Mouse (Mus musculus): ENCODE data around the gene Vps13d. TPM values are rescaled to one million over a fixed set of nuclear protein-coding genes. Genes with fewer than 3 reads are reported as not detected.

Gene Vps13d
- polyA plus RNA-seq, 1 experiment = 71.8 TPM

DNA sequence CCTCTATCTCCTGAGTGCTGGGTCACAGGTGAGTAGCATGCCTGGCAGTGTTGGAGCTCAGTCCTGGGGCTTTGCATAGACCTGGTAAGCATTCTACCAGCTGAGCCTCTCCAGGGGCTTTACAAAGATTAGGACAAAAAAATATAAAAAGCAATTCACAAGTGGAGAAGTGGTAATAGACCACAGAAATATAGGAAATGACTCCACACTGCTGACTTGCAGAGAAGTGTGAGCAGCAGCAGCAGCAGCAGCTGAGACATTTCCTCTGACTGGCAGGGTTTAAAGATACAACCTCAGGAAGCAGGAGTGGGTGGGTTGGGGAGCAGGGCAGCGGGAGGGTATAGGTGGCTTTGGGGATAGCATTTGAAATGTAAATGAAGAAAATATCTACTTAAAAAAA is 199.0 kb downstream of the Vps13d start:
- no peak overlapping the region for H3K27ac ChIP-seq (ENCODE audit: insufficient read depth, low read depth, low read length)
- no peak for TF ChIP-seq POLR2A (IDR thresholded peaks at IDR 0.05; ENCODE audit: insufficient read depth, low read depth, low read length)
- no peak for TF ChIP-seq CTCF (IDR thresholded peaks at IDR 0.05; ENCODE audit: insufficient read depth, low read depth, low read length)
- H3K4me3 ChIP-seq (ENCODE audit: insufficient read depth, low read depth, low read length) = no peak overlapping the region
- H3K4me1 ChIP-seq (ENCODE audit: control insufficient read depth, insufficient read depth, low read length) = peaks cover 21% of the 10 kb centered on the region
- WGBS = 70% methylated on average over 1 of the region's 1 CpGs

DNA sequence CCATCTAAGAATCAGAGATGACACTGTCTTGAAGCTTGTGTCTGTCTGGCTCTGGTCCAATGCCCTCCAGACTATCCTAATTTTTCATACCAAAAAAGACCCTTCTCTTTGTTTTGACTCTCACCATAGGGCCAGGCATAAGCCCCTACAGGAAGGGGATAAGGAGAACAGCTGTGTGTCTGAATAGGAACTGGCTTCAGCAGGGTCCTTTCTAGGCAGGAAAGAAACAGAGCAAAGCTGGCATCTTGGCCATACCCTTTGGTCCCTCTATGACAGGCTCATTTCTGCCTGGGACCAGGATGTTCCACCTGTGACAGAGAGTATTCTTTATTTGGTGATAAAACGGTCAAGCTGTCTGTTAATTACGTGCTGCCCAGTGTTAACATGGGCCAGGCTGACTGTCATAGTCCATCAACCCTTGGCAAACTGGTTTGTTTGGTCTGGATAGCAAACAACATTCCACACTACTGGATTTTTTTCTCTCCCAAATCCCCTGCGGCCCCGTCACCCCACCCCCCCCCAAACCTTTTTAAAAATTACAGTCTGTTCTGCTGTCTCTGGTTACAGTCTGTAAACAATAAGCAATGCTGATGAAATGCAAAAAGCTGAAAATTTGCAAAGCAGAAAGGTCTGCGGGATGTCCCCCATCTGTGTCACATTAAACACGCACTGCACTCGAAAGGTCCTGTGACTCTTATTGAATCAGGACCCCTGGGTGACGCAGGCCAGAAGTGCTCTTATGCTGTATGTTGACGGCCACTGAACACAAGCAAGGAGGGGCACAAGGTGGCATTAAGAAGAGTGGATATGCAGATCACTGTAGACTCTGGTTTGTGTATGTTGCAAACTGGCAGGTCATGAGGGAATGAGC is 201.5 kb downstream of the Vps13d start:
- Histone ChIP-seq H3K4me3 (ENCODE audit: insufficient read depth, low read depth, low read length) (no peak overlapping the region), H3K4me1 (ENCODE audit: control insufficient read depth, insufficient read depth, low read length) (peaks cover 6% of the 10 kb centered on the region; the same call in 1 of the 2 replicates), H3K27ac (ENCODE audit: insufficient read depth, low read depth, low read length) (no peak overlapping the region)
- TF ChIP-seq CTCF (IDR thresholded peaks at IDR 0.05; ENCODE audit: insufficient read depth, low read depth, low read length) (no peak), POLR2A (IDR thresholded peaks at IDR 0.05; ENCODE audit: insufficient read depth, low read depth, low read length) (no peak)
- 81% methylated on average over 9 of the region's 9 CpGs for WGBS

DNA sequence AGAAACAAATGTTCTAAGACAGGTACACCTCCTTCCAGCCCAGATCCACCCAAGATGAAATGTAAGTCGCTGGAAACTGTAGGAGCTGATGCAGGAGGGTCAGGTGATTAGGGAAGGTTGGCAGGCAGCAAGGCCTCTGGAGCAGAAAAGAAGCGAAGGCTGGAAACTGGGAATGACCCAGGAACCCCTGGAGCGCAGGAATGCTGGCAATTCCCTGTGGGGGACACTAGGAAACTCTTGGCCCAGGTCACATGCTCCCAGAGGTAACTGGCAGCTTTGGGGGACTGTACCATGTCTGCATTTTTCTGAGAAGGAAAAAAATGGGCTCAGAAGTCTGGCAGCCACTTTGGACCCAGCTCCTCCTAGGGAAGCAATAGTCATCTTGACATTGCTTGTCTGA is 202.4 kb downstream of the Vps13d start:
- no peak overlapping the region for H3K4me3 ChIP-seq (ENCODE audit: insufficient read depth, low read depth, low read length)
- TF ChIP-seq POLR2A (IDR thresholded peaks at IDR 0.05; ENCODE audit: insufficient read depth, low read depth, low read length) = no peak
- TF ChIP-seq CTCF (IDR thresholded peaks at IDR 0.05; ENCODE audit: insufficient read depth, low read depth, low read length) = no peak
- H3K4me1 ChIP-seq (ENCODE audit: control insufficient read depth, insufficient read depth, low read length) = peaks cover 4% of the 10 kb centered on the region; the same call in 1 of the 2 replicates
- WGBS = 48% methylated on average over 3 of the region's 3 CpGs
- H3K27ac ChIP-seq (ENCODE audit: insufficient read depth, low read depth, low read length) = no peak overlapping the region

DNA sequence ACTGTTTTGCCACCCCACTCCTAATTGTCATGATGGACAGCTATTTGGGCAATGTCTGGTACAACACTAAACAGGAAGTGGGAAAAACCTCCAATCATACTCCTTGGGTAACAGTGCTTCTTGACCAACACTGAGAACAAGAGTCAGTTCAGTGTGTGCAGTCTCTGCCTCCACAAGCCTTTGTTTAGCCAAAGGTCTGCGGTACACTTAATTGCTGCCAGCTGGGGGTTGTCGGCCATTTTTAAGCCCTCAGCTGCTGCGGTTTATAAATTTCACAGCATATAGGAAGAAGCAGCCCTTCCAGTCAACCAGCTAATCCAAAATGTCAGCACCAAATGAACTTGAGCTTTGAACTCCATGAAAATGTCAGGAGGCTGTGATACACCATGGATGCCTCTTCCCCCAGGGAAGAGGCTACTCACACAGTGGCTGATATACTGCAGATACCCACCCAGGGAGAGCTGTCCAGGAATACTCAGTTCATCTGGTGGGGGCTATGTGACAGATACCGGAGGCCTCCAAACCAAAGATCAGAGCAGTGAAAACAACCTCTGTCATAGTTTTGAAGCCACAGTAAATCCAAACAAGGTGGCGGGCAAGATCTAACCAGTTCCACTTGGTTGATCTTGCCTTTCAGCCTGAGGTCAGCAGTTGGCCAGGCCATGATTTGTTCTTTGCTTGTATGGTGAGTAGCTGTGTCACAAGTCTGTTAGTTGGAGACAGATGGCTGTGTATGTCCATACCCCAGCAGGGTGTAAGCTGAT is 206.2 kb downstream of the Vps13d start:
- 72% methylated on average over 5 of the region's 5 CpGs for WGBS
- H3K4me3 ChIP-seq (ENCODE audit: insufficient read depth, low read depth, low read length) = no peak overlapping the region
- H3K27ac ChIP-seq (ENCODE audit: insufficient read depth, low read depth, low read length) = no peak overlapping the region
- 0 out of 2 replicates have a peak, but pooled peaks cover 2% of the 10 kb centered on the region for H3K4me1 ChIP-seq (ENCODE audit: control insufficient read depth, insufficient read depth, low read length)
- TF ChIP-seq POLR2A (IDR thresholded peaks at IDR 0.05; ENCODE audit: insufficient read depth, low read depth, low read length) (no peak), CTCF (IDR thresholded peaks at IDR 0.05; ENCODE audit: insufficient read depth, low read depth, low read length) (no peak)

DNA sequence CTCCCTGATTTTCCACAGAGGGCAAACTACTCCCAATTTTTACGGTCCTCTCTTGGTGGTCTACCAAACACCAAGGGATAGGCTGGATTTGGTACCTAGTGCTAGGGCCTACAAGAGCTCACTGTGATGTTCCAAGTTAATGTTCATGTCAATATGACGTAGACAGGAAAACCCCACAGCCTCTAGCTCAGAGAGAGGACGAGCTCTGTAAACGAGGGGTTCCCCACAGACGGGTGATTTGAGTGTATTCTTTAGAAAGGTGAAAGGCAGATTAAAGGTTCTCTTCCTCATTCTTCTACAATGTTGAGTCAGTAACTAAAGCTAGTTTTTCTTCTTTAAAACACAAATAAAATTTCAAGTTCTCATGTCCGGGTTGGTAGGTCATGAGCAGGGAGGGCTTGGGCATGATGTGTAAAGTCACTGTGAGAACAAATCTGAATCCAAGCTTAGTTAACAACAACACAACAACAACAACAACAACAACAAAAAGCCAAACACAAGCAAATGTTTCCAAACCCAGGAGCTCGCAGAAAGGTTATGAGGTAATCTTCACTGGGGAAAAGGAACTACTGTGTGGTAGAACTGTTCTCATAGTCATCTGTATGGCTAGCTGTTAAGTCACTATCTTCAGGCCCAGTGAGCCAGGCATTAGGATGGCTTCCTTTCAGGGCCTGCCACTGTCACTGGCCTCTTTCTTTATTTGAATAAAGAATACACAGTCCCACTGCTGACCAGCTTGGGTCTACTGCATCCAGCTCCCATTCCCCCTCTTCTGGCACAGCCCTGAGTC is 208.6 kb downstream of the Vps13d start:
- H3K4me1 ChIP-seq (ENCODE audit: control insufficient read depth, insufficient read depth, low read length) = no peaks in the 10 kb centered on the region
- WGBS = 92% methylated on average over 7 of the region's 7 CpGs
- no peak overlapping the region for H3K4me3 ChIP-seq (ENCODE audit: insufficient read depth, low read depth, low read length)
- no peak for TF ChIP-seq POLR2A (IDR thresholded peaks at IDR 0.05; ENCODE audit: insufficient read depth, low read depth, low read length)
- TF ChIP-seq CTCF (IDR thresholded peaks at IDR 0.05; ENCODE audit: insufficient read depth, low read depth, low read length) = no peak
- H3K27ac ChIP-seq (ENCODE audit: insufficient read depth, low read depth, low read length) = no peak overlapping the region

DNA sequence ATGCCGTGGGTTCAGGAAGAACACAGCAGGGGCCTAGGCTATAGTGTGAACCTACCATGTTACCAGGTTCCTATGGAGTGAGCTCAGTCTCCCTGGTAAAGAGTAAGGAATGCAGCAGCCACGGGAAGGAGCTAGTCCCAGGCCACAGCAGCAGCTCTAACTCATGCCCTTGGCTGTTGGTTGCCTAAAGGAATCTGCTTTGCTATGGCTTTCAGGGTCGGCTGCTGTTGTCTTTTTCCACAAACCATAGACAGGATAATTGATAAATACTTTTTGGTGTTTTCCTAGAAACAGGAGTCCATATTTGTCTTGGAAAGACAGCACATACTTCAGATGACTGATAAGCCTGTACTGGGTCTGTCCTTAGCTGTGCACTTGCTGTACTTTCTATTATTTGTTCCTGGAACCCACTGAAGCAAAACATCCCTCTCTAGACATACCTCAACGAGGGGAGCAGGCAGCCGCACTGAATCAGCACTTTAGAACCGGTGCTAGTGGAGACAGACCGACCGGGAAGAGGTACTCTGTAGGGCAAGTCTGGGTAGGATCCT is 210.9 kb downstream of the Vps13d start:
- 76% methylated on average over 8 of the region's 8 CpGs for WGBS
- H3K4me3 ChIP-seq (ENCODE audit: insufficient read depth, low read depth, low read length) = no peak overlapping the region
- TF ChIP-seq POLR2A (IDR thresholded peaks at IDR 0.05; ENCODE audit: insufficient read depth, low read depth, low read length) = no peak
- TF ChIP-seq CTCF (IDR thresholded peaks at IDR 0.05; ENCODE audit: insufficient read depth, low read depth, low read length) = no peak
- H3K4me1 ChIP-seq (ENCODE audit: control insufficient read depth, insufficient read depth, low read length) = peaks cover 8% of the 10 kb centered on the region
- H3K27ac ChIP-seq (ENCODE audit: insufficient read depth, low read depth, low read length) = no peak overlapping the region

DNA sequence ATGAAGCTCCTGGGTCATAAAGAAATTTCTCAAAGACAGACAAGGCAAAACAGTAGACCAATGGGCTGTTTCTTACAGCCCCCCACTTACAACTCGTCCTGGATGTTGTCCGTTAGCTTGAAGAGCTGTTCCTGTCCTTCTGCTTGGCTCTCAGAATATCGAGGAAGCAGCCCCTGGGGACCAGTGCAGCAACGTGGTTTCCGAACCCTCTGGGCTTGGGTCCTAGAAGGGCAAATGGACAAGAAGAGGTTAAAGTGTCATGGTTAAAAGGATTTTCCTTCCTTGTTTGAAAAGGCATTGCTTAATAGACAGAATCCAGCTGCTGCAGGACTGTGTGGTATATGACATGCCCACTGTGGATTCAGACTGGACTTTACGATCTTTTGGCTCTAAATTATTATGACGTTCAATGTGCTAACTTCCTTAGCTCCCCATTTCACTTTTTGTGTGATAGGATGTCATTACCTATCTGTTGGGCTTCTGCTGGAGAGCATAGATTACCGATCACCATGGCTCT is 211.5 kb downstream of the Vps13d start:
- Histone ChIP-seq H3K4me3 (ENCODE audit: insufficient read depth, low read depth, low read length) (no peak overlapping the region), H3K27ac (ENCODE audit: insufficient read depth, low read depth, low read length) (no peak overlapping the region), H3K4me1 (ENCODE audit: control insufficient read depth, insufficient read depth, low read length) (peaks cover 12% of the 10 kb centered on the region)
- TF ChIP-seq CTCF (IDR thresholded peaks at IDR 0.05; ENCODE audit: insufficient read depth, low read depth, low read length) (no peak), POLR2A (IDR thresholded peaks at IDR 0.05; ENCODE audit: insufficient read depth, low read depth, low read length) (no peak)
- WGBS = 88% methylated on average over 8 of the region's 8 CpGs

DNA sequence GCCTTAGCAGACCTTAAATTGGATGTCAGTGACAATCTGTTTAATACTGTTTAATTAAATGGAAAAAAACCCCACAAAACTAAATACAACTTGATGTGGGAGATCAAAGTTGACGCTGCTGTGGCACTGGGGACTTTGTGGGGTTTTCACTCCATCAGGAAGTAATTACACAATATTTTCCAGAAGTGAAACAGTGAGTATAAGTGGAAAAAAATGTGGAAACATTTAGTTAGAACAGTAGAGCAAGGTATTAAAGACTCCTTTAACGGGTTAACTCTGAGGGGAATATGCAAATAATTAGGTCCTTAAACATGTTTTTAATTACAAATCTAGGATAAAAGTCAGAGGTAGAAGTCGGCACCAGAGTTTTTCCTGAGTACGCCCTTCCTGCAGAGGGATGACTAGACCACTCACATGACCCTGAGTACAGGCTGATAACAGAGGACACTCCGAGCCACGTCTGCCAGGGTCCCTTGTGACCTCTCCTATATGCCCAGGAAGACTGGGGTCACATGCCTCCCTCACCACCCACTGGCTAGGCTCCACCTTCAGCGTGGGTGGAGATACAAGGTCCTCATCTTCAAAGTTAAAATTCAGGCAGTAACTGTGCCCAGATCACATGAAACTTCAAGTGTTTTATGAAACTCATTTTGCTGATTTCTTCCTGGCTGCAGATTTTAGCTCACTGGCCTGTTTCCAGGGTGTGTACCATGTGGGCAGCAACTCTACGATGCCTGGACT is 213.8 kb downstream of the Vps13d start:
- no peak overlapping the region for H3K4me3 ChIP-seq (ENCODE audit: insufficient read depth, low read depth, low read length)
- no peak overlapping the region for H3K27ac ChIP-seq (ENCODE audit: insufficient read depth, low read depth, low read length)
- 68% methylated on average over 8 of the region's 8 CpGs for WGBS
- peaks cover 16% of the 10 kb centered on the region for H3K4me1 ChIP-seq (ENCODE audit: control insufficient read depth, insufficient read depth, low read length)
- no peak for TF ChIP-seq POLR2A (IDR thresholded peaks at IDR 0.05; ENCODE audit: insufficient read depth, low read depth, low read length)
